Mouse (Mus musculus) erythroblast, embryonic 14.5 days (primary cell): ENCODE measurements around the gene Aqp9. TPM values are rescaled to one million over a fixed set of nuclear protein-coding genes. Genes with fewer than 3 reads are reported as not detected.
A peak's percentile ranks its signal among the peaks of the same experiment; 100 is the strongest.

Source experiments
- H3K27me3 ChIP-seq: 2 replicates; pipeline ENCODE4 v1.6.1; 2012; ENCODE audit warnings: inconsistent platforms; ENCODE audit not compliant: control insufficient read depth
- H3K36me3 ChIP-seq: 2 replicates; pipeline ENCODE4 v1.6.1; 2012; ENCODE audit warnings: mild to moderate bottlenecking, inconsistent platforms; ENCODE audit not compliant: control insufficient read depth
- H3K4me1 ChIP-seq: 2 replicates; pipeline ENCODE4 v1.6.1; 2012; ENCODE audit warnings: inconsistent platforms; ENCODE audit not compliant: control insufficient read depth
- H3K4me3 ChIP-seq: replicated peaks from 2 replicates; pipeline ENCODE3; 2012; ENCODE audit warnings: moderate library complexity, mild to moderate bottlenecking, inconsistent platforms
- H3K9me3 ChIP-seq: 2 replicates; pipeline ENCODE4 v1.6.1; 2012; ENCODE audit warnings: low read length, inconsistent platforms, mixed read lengths; ENCODE audit not compliant: control insufficient read depth
- GATA1 ChIP-seq: IDR thresholded peaks from 2 replicates; pipeline ENCODE4 v1.6.1; 2012; ENCODE audit warnings: low read length, inconsistent platforms, mixed read lengths
- TAL1 ChIP-seq: IDR thresholded peaks from 3 replicates; pipeline ENCODE4 v1.6.1; 2012; ENCODE audit warnings: low read length, inconsistent platforms, mixed read lengths
- polyA plus RNA-seq: library from polyadenylated mRNA; stranded (reverse); fragments of >175 nt; gene quantifications from 2 replicates; pipeline ENCODE4 v1.2.3, GENCODE M21; 2012

Aqp9 gene
- polyA plus RNA-seq, 1 experiment, result 0.26 TPM

DNA sequence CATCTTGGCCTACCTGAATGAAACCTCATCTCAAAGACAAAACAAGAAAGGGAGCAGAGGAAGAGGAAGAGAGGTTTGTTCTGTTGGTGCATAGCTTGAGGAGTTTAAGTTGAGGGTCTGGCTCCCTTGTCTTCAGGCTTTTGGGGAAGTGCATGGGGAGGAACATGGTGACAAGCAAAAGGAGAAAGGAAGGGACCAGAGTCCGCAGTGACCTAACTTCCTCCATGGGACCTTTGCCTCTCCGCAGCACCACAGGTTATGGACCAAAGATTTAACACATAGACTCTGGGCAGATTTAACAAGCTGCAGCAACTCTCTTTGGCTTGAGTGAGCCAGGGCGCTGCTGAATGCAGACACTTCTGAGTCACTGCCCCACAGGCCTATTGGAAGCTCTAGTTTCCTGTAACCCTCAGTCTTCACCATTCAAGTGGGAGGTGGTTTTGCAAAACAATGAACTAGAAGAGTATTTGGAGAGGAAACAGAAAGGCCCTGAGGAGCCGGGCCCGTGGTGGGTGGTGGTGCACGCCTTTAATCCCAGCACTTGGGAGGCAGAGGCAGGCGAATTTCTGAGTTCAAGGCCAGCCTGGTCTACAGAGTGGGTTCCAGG is 13.0 kb downstream of the Aqp9 start:
- Histone ChIP-seq H3K27me3 (no peaks in the 10 kb centered on the region), H3K9me3 (no peaks in the 10 kb centered on the region), H3K4me3 (no peak overlapping the region), H3K4me1 (peaks cover 89% of the 10 kb centered on the region), H3K36me3 (peaks cover 44% of the 10 kb centered on the region)
- TF ChIP-seq TAL1, result no peak
- no peak for TF ChIP-seq GATA1

GRCm38 (mm10) chr9:71151386-71151785 is 17.1 kb downstream of the Aqp9 start:
- H3K4me1 ChIP-seq, result peaks cover 84% of the 10 kb centered on the region
- no peaks in the 10 kb centered on the region for H3K9me3 ChIP-seq
- TF ChIP-seq TAL1 (no peak), GATA1 (no peak)
- peaks cover 24% of the 10 kb centered on the region for H3K36me3 ChIP-seq
- no peak overlapping the region for H3K4me3 ChIP-seq
- H3K27me3 ChIP-seq, result no peaks in the 10 kb centered on the region

DNA sequence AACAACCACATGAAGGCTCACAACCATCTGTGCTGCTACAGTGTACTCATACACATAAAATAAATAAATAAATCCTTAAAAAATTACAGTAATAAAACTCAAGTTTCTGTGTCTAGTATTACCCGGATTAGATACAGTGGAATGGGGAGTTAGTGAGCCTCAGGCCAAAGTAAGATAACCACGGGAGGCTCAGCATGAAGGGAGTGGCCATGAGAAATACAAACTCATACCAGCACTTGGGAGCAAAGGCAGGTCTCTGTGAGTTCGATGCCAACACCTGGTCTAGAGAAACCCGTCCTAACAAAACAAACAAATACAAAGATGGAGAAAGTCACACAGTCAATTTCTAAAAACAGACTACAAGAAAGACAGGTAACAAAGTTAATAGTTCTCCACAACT is 18.3 kb downstream of the Aqp9 start:
- Histone ChIP-seq H3K9me3 (no peaks in the 10 kb centered on the region), H3K27me3 (no peaks in the 10 kb centered on the region), H3K4me1 (peaks cover 84% of the 10 kb centered on the region), H3K36me3 (peaks cover 17% of the 10 kb centered on the region), H3K4me3 (no peak overlapping the region)
- TF ChIP-seq TAL1, result no peak
- TF ChIP-seq GATA1, result no peak

DNA sequence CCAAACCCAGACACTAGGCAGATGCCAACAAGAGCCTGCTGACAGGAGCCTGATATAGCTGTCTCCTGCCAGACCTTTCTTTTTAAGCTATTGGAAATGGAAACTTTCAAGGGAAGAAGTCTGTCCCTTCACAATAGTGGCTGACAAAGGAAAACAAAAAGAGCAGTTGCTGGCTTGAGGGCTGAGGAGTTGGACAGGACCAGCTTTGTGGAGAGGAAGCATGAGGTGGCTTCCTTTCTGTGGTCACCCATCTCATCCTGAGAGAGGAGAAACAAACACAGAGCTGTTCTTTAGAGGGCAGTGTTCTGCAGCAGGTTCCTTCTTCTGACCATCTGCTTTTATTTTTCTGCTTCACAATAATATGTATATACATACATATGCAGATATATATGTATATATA is 19.6 kb downstream of the Aqp9 start:
- Histone ChIP-seq H3K36me3 (peaks cover 22% of the 10 kb centered on the region), H3K9me3 (no peaks in the 10 kb centered on the region), H3K4me1 (peaks cover 82% of the 10 kb centered on the region), H3K27me3 (no peaks in the 10 kb centered on the region), H3K4me3 (no peak overlapping the region)
- TF ChIP-seq TAL1, result no peak
- TF ChIP-seq GATA1, result no peak

GRCm38 (mm10) chr9:71146210-71146609 is 22.3 kb downstream of the Aqp9 start:
- TF ChIP-seq TAL1 (peak; percentile 94), GATA1 (peak; percentile 94)
- H3K4me1 ChIP-seq, result peaks cover 76% of the 10 kb centered on the region
- H3K4me3 ChIP-seq, result peak overlapping the region; percentile 50
- no peaks in the 10 kb centered on the region for H3K27me3 ChIP-seq
- H3K36me3 ChIP-seq, result peaks cover 24% of the 10 kb centered on the region
- H3K9me3 ChIP-seq, result peaks cover 2% of the 10 kb centered on the region

DNA sequence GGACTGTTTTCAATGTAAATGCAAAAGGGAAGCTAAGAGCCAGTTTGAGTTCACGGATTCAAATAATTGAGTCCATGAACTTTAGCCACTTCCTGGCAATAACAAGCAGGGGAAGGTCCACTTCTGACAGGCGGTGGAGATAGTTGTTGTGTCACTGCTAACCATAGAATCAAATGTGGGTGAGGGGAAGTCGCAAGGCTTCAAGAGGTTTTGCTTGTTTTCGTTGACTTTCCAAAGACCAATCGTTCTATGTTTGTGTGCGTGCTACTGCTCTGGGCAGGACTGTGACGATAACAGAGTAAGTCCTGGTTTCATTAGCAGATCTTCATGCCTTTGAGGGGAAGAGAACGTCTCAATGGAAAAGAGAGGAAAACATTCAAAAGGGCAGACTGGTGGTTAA is 28.3 kb downstream of the Aqp9 start:
- Histone ChIP-seq H3K4me1 (peaks cover 30% of the 10 kb centered on the region), H3K27me3 (no peaks in the 10 kb centered on the region), H3K9me3 (peaks cover 6% of the 10 kb centered on the region), H3K36me3 (peaks cover 52% of the 10 kb centered on the region), H3K4me3 (no peak overlapping the region)
- TF ChIP-seq TAL1 (no peak), GATA1 (no peak)

- Histone ChIP-seq H3K4me3 (no peak overlapping the region), H3K9me3 (peaks cover 6% of the 10 kb centered on the region), H3K36me3 (peaks cover 44% of the 10 kb centered on the region), H3K27me3 (no peaks in the 10 kb centered on the region), H3K4me1 (peaks cover 19% of the 10 kb centered on the region)
- TF ChIP-seq TAL1 (no peak), GATA1 (no peak)
Observed at GRCm38 (mm10) chr9:71138936-71139335, 29.5 kb downstream of the Aqp9 start.

DNA sequence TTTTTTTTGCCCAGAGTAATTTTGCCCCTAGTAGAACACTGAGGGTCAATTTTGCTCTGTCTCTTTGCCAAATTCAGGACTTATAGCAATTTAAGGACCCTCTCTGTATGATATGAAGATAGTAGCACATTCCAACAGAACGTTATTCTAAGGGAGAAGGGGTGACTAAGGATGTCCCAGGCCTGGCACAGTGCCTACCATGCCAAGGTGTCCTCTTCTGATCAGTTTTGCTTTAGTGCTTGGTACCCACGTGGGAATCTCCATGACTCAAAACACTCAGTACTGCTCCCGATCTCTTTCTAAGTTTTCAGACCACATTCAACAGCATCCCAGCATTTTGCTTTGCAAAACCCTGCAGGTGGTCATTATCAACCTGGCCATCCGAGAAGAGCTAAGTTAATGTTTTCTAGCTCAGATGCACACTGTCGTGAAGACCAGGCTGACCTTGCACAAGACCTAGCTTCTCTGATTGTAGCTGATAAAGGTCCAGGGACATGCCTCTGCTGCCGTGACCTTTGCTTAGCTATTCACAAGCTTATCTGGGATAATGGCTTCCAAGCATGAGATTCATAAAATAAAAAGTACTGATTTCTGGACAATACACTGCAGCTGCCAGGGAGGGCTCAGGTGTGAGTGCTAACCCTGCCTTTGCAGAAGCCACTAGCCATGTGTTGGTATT is 31.1 kb downstream of the Aqp9 start:
- TF ChIP-seq TAL1 (no peak), GATA1 (no peak)
- Histone ChIP-seq H3K36me3 (peaks cover 47% of the 10 kb centered on the region), H3K4me3 (no peak overlapping the region), H3K27me3 (no peaks in the 10 kb centered on the region), H3K4me1 (peaks cover 13% of the 10 kb centered on the region), H3K9me3 (peaks cover 6% of the 10 kb centered on the region)

DNA sequence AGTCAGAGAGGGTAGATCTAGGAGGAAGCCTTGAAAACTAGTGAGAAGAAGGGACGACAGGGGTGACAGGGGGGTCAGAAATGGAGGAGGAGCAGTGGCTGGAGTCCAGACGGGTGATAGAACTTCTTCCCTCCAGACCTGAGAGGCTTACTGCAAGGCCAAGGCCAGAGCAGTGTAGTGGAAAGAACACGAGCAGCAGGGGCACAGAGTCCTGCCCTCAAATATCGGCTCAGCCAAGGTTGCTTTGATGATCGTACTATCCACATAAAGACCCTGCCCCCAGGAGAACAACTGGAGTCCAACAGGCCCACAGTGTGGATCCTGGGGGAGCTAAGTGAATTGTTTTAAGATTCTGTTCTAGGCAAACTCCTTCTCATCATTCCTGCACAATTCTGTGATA is 33.4 kb downstream of the Aqp9 start:
- Histone ChIP-seq H3K27me3 (no peaks in the 10 kb centered on the region), H3K36me3 (peaks cover 55% of the 10 kb centered on the region), H3K4me1 (peaks cover 8% of the 10 kb centered on the region), H3K9me3 (no peaks in the 10 kb centered on the region), H3K4me3 (no peak overlapping the region)
- TF ChIP-seq TAL1 (no peak), GATA1 (no peak)
